In genomic region chr15:100320295-100320905, GRCm38 (mm10) we compare ENCODE assay signal across 8 mouse cellular contexts. TPM values are rescaled to one million over a fixed set of nuclear protein-coding genes. Genes with fewer than 3 reads are reported as not detected.
DNase-seq lines count a peak whose midpoint lies in the region; ATAC-seq and TF ChIP-seq lines count a peak whose summit lies in the region.
"Had no signal": no experiment of that assay in that cellular context is flagged by ENCODE, and none has a peak within 500 bp of the region (broad histone marks: within the 10 kb centered on the region; RNA-seq: fewer than 3 reads in every experiment).

No protein-coding gene starts in this region.

- ATAC-seq in Patski, result peak; percentile 29
- no peak for ATAC-seq in kidney, embryonic 16.5 days (ENCODE audit: low FRiP score, low TSS enrichment)

- DNase-seq in kidney, adult 2 months, result peak; percentile 25
- no peak for DNase-seq in kidney, postnatal 14 days
- peak; percentile 76 for DNase-seq in Patski (ENCODE audit: low read depth, low spot score)
- peak; percentile 44 for DNase-seq in fibroblast of lung, adult 2 months (ENCODE audit: low read depth)
- peak; percentile 76 for DNase-seq in lung, postnatal 36 days
- DNase-seq in cerebellum, adult 18-20 months, result no peak

- CTCF ChIA-PET in Patski (lab: Charles Lee), result interaction anchor here (0.8 to 2.0 kb wide), 7 partner anchors 15 to 101 kb away, joined by 3 to 9 read pairs (median 4); no protein-coding TSS in a partner anchor

- no peak overlapping the region for H3K4me2 ChIP-seq in kidney, embryonic 16.5 days (replicated peaks; ENCODE audit: low read depth, low read length)

- no peaks in the 10 kb centered on the region for H3K36me3 ChIP-seq in kidney, adult 2 months (ENCODE audit: control insufficient read depth, insufficient read depth, low read length)
- H3K36me3 ChIP-seq in kidney, embryonic 16.5 days (ENCODE audit: insufficient read depth, low read length), result no peaks in the 10 kb centered on the region

- TF ChIP-seq POLR2A in kidney, adult 2 months (IDR thresholded peaks at IDR 0.05; ENCODE audit: low read depth, low read length), result no peak

- H3K9me3 ChIP-seq in kidney, embryonic 16.5 days (ENCODE audit: low read length), result no peaks in the 10 kb centered on the region

- POLR2A ChIA-PET in Patski (lab: Charles Lee), result interaction anchor here (0.5 to 1.2 kb wide), 2 partner anchors 55 to 272 kb away, joined by 3 to 7 read pairs; no protein-coding TSS in a partner anchor

- in situ Hi-C loops in Patski (cut with MboI; ENCODE audit: low pct_unique_long_range_greater_than_20kb), result loop anchor here (5.0 to 10.0 kb wide), 2 partner anchors 52 to 56 kb away; no protein-coding TSS in a partner anchor

- no peaks in the 10 kb centered on the region for H3K27me3 ChIP-seq in kidney, adult 2 months (replicated peaks; ENCODE audit: control insufficient read depth, insufficient read depth, low read length)
- H3K27me3 ChIP-seq in Patski, result no peaks in the 10 kb centered on the region
- no peaks in the 10 kb centered on the region for H3K27me3 ChIP-seq in kidney, embryonic 16.5 days (ENCODE audit: insufficient read depth, low read length)

- no peak overlapping the region for H3K27ac ChIP-seq in kidney, adult 2 months (ENCODE audit: insufficient read depth, low read depth, low read length)
- no peak overlapping the region for H3K27ac ChIP-seq in kidney, embryonic 16.5 days (ENCODE audit: low read length)

- no peak overlapping the region for H3K4me3 ChIP-seq in kidney, adult 2 months (ENCODE audit: insufficient read depth, low read depth, low read length)
- no peak overlapping the region for H3K4me3 ChIP-seq in kidney, embryonic 16.5 days (ENCODE audit: low read length)

- peaks cover 9% of the 10 kb centered on the region; the same call in 1 of the 2 replicates for H3K4me1 ChIP-seq in kidney, adult 2 months (ENCODE audit: control insufficient read depth, insufficient read depth, low read length)
- H3K4me1 ChIP-seq in kidney, embryonic 16.5 days (ENCODE audit: insufficient read depth, low read length), result no peaks in the 10 kb centered on the region

- TF ChIP-seq CTCF in kidney, adult 2 months (conservative IDR thresholded peaks at IDR 0.05; ENCODE audit: insufficient read depth, insufficient read length, low read depth, low read length), result no peak
- no peak for TF ChIP-seq CTCF in Patski (IDR thresholded peaks at IDR 0.05)

- no peak overlapping the region for H3K9ac ChIP-seq in kidney, embryonic 16.5 days (replicated peaks; ENCODE audit: low read length)

- 67% methylated on average over 9 of the region's 9 CpGs for WGBS in kidney, adult 2 months
- 63% methylated on average over 9 of the region's 9 CpGs for WGBS in kidney, embryonic 16.5 days

RNA-seq across cellular contexts. Expression of gene Mettl7a3, which starts 14.3 kb away (rescaled TPM):
- 0.11 and 0.15 TPM in 2 replicates for polyA plus RNA-seq in kidney, adult 2 months (2012; rRNA removed)
- polyA plus RNA-seq in Patski (2021), result 88.9 TPM
- 0.19 TPM in 1 of 2 replicates, not detected in the other for polyA plus RNA-seq in kidney, embryonic 16.5 days (2015; fragmentation: Nextera tagmentation; extraction: Ambion mirVana)
- polyA plus RNA-seq: heart, postnatal 0 days had no signal

RNA-seq across cellular contexts. Expression of gene Mettl7a1, which starts 16.5 kb away (rescaled TPM):
- polyA plus RNA-seq in kidney, adult 2 months (2012; rRNA removed), result 370 and 430 TPM in 2 replicates
- polyA plus RNA-seq in Patski (2021), result 567 TPM
- polyA plus RNA-seq in kidney, embryonic 16.5 days (2015; fragmentation: Nextera tagmentation; extraction: Ambion mirVana), result 15.5 and 19.0 TPM in 2 replicates

RNA-seq across cellular contexts. Expression of gene Methig1, which starts 32.5 kb away (rescaled TPM):
- 16.5 and 16.6 TPM in 2 replicates for polyA plus RNA-seq in kidney, adult 2 months (2012; rRNA removed)
- polyA plus RNA-seq in Patski (2021), result 0.51 TPM
- polyA plus RNA-seq in kidney, embryonic 16.5 days (2015; fragmentation: Nextera tagmentation; extraction: Ambion mirVana), result 0.60 and 0.94 TPM in 2 replicates
- polyA plus RNA-seq: heart, postnatal 0 days had no signal

RNA-seq across cellular contexts. Expression of gene Mettl7a2, which starts 32.6 kb away (rescaled TPM):
- polyA plus RNA-seq in kidney, adult 2 months (2012; rRNA removed), result 74.0 and 96.6 TPM in 2 replicates
- polyA plus RNA-seq in Patski (2021), result 4.1 TPM
- 0.41 and 0.60 TPM in 2 replicates for polyA plus RNA-seq in kidney, embryonic 16.5 days (2015; fragmentation: Nextera tagmentation; extraction: Ambion mirVana)
- polyA plus RNA-seq: heart, postnatal 0 days had no signal

RNA-seq across cellular contexts. Expression of gene Tmprss12, which starts 39.8 kb away (rescaled TPM):
- 0.14 TPM in 1 of 2 replicates, not detected in the other for polyA plus RNA-seq in kidney, adult 2 months (2012; rRNA removed)
- polyA plus RNA-seq in Patski (2021), result not detected
- not detected in 2 replicates for polyA plus RNA-seq in kidney, embryonic 16.5 days (2015; fragmentation: Nextera tagmentation; extraction: Ambion mirVana)
- polyA plus RNA-seq: heart, postnatal 0 days had no signal

Comparison
In these comparisons a context has a peak if more than half of its experiments do, and no peak if none do; other contexts are left out.
1. DNase-seq: peak in kidney, adult 2 months (single experiment), Patski (single experiment), fibroblast of lung, adult 2 months (single experiment) and lung, postnatal 36 days (single experiment); none in kidney, postnatal 14 days (single experiment) and cerebellum, adult 18-20 months (0 of 2).
2. RNA of gene Mettl7a1, which starts 16.5 kb away (polyA plus RNA-seq): 567 TPM in Patski (single experiment) and 370 to 430 TPM in kidney, adult 2 months; 15.5 to 19.0 TPM in kidney, embryonic 16.5 days; every median in the first group is over 10 times any median in the second.
3. RNA of gene Mettl7a3, which starts 14.3 kb away (polyA plus RNA-seq): 88.9 TPM in Patski (single experiment); 0.19 TPM in kidney, embryonic 16.5 days and 0.11 to 0.15 TPM in kidney, adult 2 months; every median in the first group is over 10 times any median in the second.